Mouse (Mus musculus) spleen, postnatal 4 days (tissue): Measurements from ENCODE around the gene Cpa4.

Experiments used
- DNase-seq, 2 experiments: peaks; one replicate each; pipeline ENCODE4 v3.0.0; 2022; ENCODE audit warnings: low spot score in 2 of 2

Gene Cpa4

GRCm38 (mm10) chr6:30551644-30552580 lies 16.3 kb upstream of the Cpa4 start:
- no peak for DNase-seq

- DNase-seq, result no peak
Observed at GRCm38 (mm10) chr6:30552628-30553027, 15.5 kb upstream of the Cpa4 start.

- no peak for DNase-seq
Observed at GRCm38 (mm10) chr6:30553381-30554010, 14.7 kb upstream of the Cpa4 start.

- no peak for DNase-seq
Observed at GRCm38 (mm10) chr6:30554092-30554491, 14.1 kb upstream of the Cpa4 start.

GRCm38 (mm10) chr6:30554621-30555170 lies 13.5 kb upstream of the Cpa4 start:
- no peak for DNase-seq

GRCm38 (mm10) chr6:30556080-30556479 lies 12.1 kb upstream of the Cpa4 start:
- DNase-seq, result no peak

- no peak for DNase-seq
Observed at GRCm38 (mm10) chr6:30559726-30560125, 8.4 kb upstream of the Cpa4 start.

GRCm38 (mm10) chr6:30562132-30562531 lies 6.0 kb upstream of the Cpa4 start:
- no peak for DNase-seq

GRCm38 (mm10) chr6:30563575-30563974 lies 4.6 kb upstream of the Cpa4 start:
- DNase-seq, result no peak

GRCm38 (mm10) chr6:30564051-30564450 lies 4.1 kb upstream of the Cpa4 start:
- DNase-seq, result no peak

- no peak for DNase-seq
Observed at GRCm38 (mm10) chr6:30569331-30569730, 1.2 kb downstream of the Cpa4 start.

GRCm38 (mm10) chr6:30570012-30570411 lies 1.8 kb downstream of the Cpa4 start:
- no peak for DNase-seq

GRCm38 (mm10) chr6:30572456-30573311 lies 4.5 kb downstream of the Cpa4 start:
- DNase-seq, result no peak

- DNase-seq, result no peak
Observed at GRCm38 (mm10) chr6:30573380-30573779, 5.2 kb downstream of the Cpa4 start.

GRCm38 (mm10) chr6:30574945-30575344 lies 6.8 kb downstream of the Cpa4 start:
- DNase-seq, result no peak

- no peak for DNase-seq
Observed at GRCm38 (mm10) chr6:30576477-30577203, 8.5 kb downstream of the Cpa4 start.

- DNase-seq, result no peak
Observed at GRCm38 (mm10) chr6:30579961-30580840, 12.0 kb downstream of the Cpa4 start.

GRCm38 (mm10) chr6:30580841-30581176 lies 12.6 kb downstream of the Cpa4 start:
- no peak for DNase-seq

- no peak for DNase-seq
Observed at GRCm38 (mm10) chr6:30586886-30587442, 18.8 kb downstream of the Cpa4 start.

- DNase-seq, result no peak
Observed at GRCm38 (mm10) chr6:30589819-30590218, 21.6 kb downstream of the Cpa4 start.
